Comparison of ENCODE assay signal across 8 mouse cellular contexts in genomic region chr4:134160071-134160470, GRCm38 (mm10). TPM values are rescaled to one million over a fixed set of nuclear protein-coding genes. Genes with fewer than 3 reads are reported as not detected.
DNase-seq lines count a peak whose midpoint lies in the region; ATAC-seq and TF ChIP-seq lines count a peak whose summit lies in the region.
"Not testable (repeated sequence)": the region's sequence is repeated elsewhere in the genome, so short reads cannot be mapped to it uniquely, and the experiment has no call there.
"Had no signal": no experiment of that assay in that cellular context is flagged by ENCODE, and none has a peak within 500 bp of the region (broad histone marks: within the 10 kb centered on the region; RNA-seq: fewer than 3 reads in every experiment).

No protein-coding gene starts in this region.

- H3K4me1 ChIP-seq in forebrain, embryonic 13.5 days; kidney, embryonic 15.5 days; liver, embryonic 11.5 days (replicated peaks; ENCODE audit: control insufficient read depth, insufficient read depth, low read length); midbrain, embryonic 15.5 days: not testable (repeated sequence)
- peaks cover 16% of the 10 kb centered on the region for H3K4me1 ChIP-seq in heart, postnatal 0 days (ENCODE audit: control insufficient read depth, insufficient read depth)

- not testable (repeated sequence) for H3K27ac ChIP-seq in forebrain, embryonic 13.5 days; liver, embryonic 11.5 days (ENCODE audit: low read depth, low read length); midbrain, embryonic 15.5 days
- peak overlapping the region; percentile 85 for H3K27ac ChIP-seq in heart, postnatal 0 days (ENCODE audit: low read depth)
- H3K27ac ChIP-seq in kidney, embryonic 15.5 days, result peak overlapping the region; percentile 77

- not testable (repeated sequence) for H3K27me3 ChIP-seq in forebrain, embryonic 13.5 days; heart, postnatal 0 days (ENCODE audit: control insufficient read depth, insufficient read depth, low read length); kidney, embryonic 15.5 days; liver, embryonic 11.5 days (replicated peaks; ENCODE audit: control insufficient read depth, insufficient read depth, low read length); midbrain, embryonic 15.5 days (replicated peaks)

- not testable (repeated sequence) for TF ChIP-seq CTCF in heart, postnatal 0 days (IDR thresholded peaks at IDR 0.05; ENCODE audit: low read depth)

- peak; percentile 30 to 41 for DNase-seq in cerebellum, adult 18-20 months
- peak; percentile 21 for DNase-seq in heart, postnatal 0 days (ENCODE audit: low spot score)
- DNase-seq in liver, embryonic 11.5 days (ENCODE audit: low spot score), result peak; percentile 58
- DNase-seq in spleen, postnatal 4 days (ENCODE audit: low spot score in 2 of 2), result peak; percentile 33 to 66

- not testable (repeated sequence) for H3K9me3 ChIP-seq in forebrain, embryonic 13.5 days (replicated peaks); heart, postnatal 0 days (replicated peaks; ENCODE audit: control insufficient read depth, low read length); kidney, embryonic 15.5 days (replicated peaks); liver, embryonic 11.5 days (ENCODE audit: control insufficient read depth, low read length); midbrain, embryonic 15.5 days

- 5% methylated on average over 30 of the region's 30 CpGs for whole genome bisulfite sequencing in forebrain, embryonic 13.5 days
- WGBS in heart, postnatal 0 days, result 4% methylated on average over 30 of the region's 30 CpGs
- 3% methylated on average over 30 of the region's 30 CpGs for WGBS in kidney, embryonic 15.5 days
- 6% methylated on average over 30 of the region's 30 CpGs for WGBS in liver, embryonic 11.5 days
- 7% methylated on average over 30 of the region's 30 CpGs for WGBS in midbrain, embryonic 15.5 days

- peak overlapping the region; percentile 65 for H3K4me2 ChIP-seq in forebrain, embryonic 13.5 days
- peak overlapping the region; percentile 50 for H3K4me2 ChIP-seq in heart, postnatal 0 days (ENCODE audit: low read depth, low read length)
- peak overlapping the region; percentile 57 for H3K4me2 ChIP-seq in kidney, embryonic 15.5 days
- H3K4me2 ChIP-seq in liver, embryonic 11.5 days, result peak overlapping the region; percentile 59
- H3K4me2 ChIP-seq in midbrain, embryonic 15.5 days, result peak overlapping the region; percentile 62

- not testable (repeated sequence) for ATAC-seq in forebrain, embryonic 13.5 days; heart, postnatal 0 days (ENCODE audit: insufficient read depth, low read depth); kidney, embryonic 15.5 days (replicated peaks; ENCODE audit: low FRiP score); liver, embryonic 11.5 days (replicated peaks; ENCODE audit: low FRiP score); midbrain, embryonic 15.5 days (replicated peaks)

- H3K4me3 ChIP-seq in forebrain, embryonic 13.5 days, result peak overlapping the region; percentile 52
- H3K4me3 ChIP-seq in heart, postnatal 0 days (ENCODE audit: low read depth, low read length), result peak overlapping the region; percentile 62
- peak overlapping the region; percentile 54 for H3K4me3 ChIP-seq in kidney, embryonic 15.5 days (replicated peaks)
- peak overlapping the region; percentile 58 for H3K4me3 ChIP-seq in liver, embryonic 11.5 days (ENCODE audit: low read depth, low read length)
- H3K4me3 ChIP-seq in midbrain, embryonic 15.5 days, result peak overlapping the region; percentile 44

- peaks cover 18% of the 10 kb centered on the region for H3K36me3 ChIP-seq in forebrain, embryonic 13.5 days (ENCODE audit: poor library complexity, severe bottlenecking)
- not testable (repeated sequence) for H3K36me3 ChIP-seq in heart, postnatal 0 days (replicated peaks; ENCODE audit: control insufficient read depth, insufficient read depth, low read length); kidney, embryonic 15.5 days; liver, embryonic 11.5 days (ENCODE audit: control insufficient read depth, insufficient read depth, low read length); midbrain, embryonic 15.5 days (replicated peaks)

- H3K9ac ChIP-seq in forebrain, embryonic 13.5 days, result peak overlapping the region; percentile 53; the same call in 1 of the 2 replicates
- peak overlapping the region; percentile 57 for H3K9ac ChIP-seq in heart, postnatal 0 days (replicated peaks; ENCODE audit: low read depth, low read length)
- peak overlapping the region; percentile 55 for H3K9ac ChIP-seq in kidney, embryonic 15.5 days
- peak overlapping the region; percentile 40; the same call in 1 of the 2 replicates for H3K9ac ChIP-seq in liver, embryonic 11.5 days (ENCODE audit: low read depth, low read length)
- H3K9ac ChIP-seq in midbrain, embryonic 15.5 days, result not testable (repeated sequence)

- TF ChIP-seq EP300 in heart, postnatal 0 days (IDR thresholded peaks at IDR 0.05; ENCODE audit: low read depth), result not testable (repeated sequence)

RNA-seq across cellular contexts. Expression of gene Cep85, which starts 26.8 kb away (rescaled TPM):
- 22.6 and 22.8 TPM in 2 replicates for polyA plus RNA-seq in forebrain, embryonic 13.5 days (2015; fragmentation: Nextera tagmentation; extraction: Ambion mirVana)
- 24.2 and 30.6 TPM in 2 replicates for total RNA-seq in heart, postnatal 0 days (2014; rRNA removed; ENCODE audit: low replicate concordance)
- polyA plus RNA-seq in heart, postnatal 0 days (2015; fragmentation: Nextera tagmentation; extraction: Ambion mirVana), result 27.4 and 29.7 TPM in 2 replicates
- 106 and 125 TPM in 2 replicates for polyA plus RNA-seq in kidney, embryonic 15.5 days (2015; fragmentation: Nextera tagmentation; extraction: Ambion mirVana)
- polyA plus RNA-seq in liver, embryonic 11.5 days (2014; fragmentation: Nextera tagmentation; extraction: Ambion mirVana), result 42.9 and 44.2 TPM in 2 replicates
- polyA plus RNA-seq in midbrain, embryonic 15.5 days (2015; fragmentation: Nextera tagmentation; extraction: Ambion mirVana), result 18.7 and 19.2 TPM in 2 replicates

RNA-seq across cellular contexts. Expression of gene Sh3bgrl3, which starts 31.5 kb away (rescaled TPM):
- 285 TPM in 2 replicates for polyA plus RNA-seq in forebrain, embryonic 13.5 days (2015; fragmentation: Nextera tagmentation; extraction: Ambion mirVana)
- total RNA-seq in heart, postnatal 0 days (2014; rRNA removed; ENCODE audit: low replicate concordance), result 49.7 and 67.6 TPM in 2 replicates
- polyA plus RNA-seq in heart, postnatal 0 days (2015; fragmentation: Nextera tagmentation; extraction: Ambion mirVana), result 140 and 150 TPM in 2 replicates
- polyA plus RNA-seq in kidney, embryonic 15.5 days (2015; fragmentation: Nextera tagmentation; extraction: Ambion mirVana), result 395 and 412 TPM in 2 replicates
- polyA plus RNA-seq in liver, embryonic 11.5 days (2014; fragmentation: Nextera tagmentation; extraction: Ambion mirVana), result 257 and 281 TPM in 2 replicates
- 386 and 393 TPM in 2 replicates for polyA plus RNA-seq in midbrain, embryonic 15.5 days (2015; fragmentation: Nextera tagmentation; extraction: Ambion mirVana)

RNA-seq across cellular contexts. Expression of gene Gm7534, which starts 42.7 kb away (rescaled TPM):
- polyA plus RNA-seq in forebrain, embryonic 13.5 days (2015; fragmentation: Nextera tagmentation; extraction: Ambion mirVana), result not detected in 2 replicates
- not detected in 2 replicates for total RNA-seq in heart, postnatal 0 days (2014; rRNA removed; ENCODE audit: low replicate concordance)
- polyA plus RNA-seq in heart, postnatal 0 days (2015; fragmentation: Nextera tagmentation; extraction: Ambion mirVana), result not detected in 2 replicates
- polyA plus RNA-seq in kidney, embryonic 15.5 days (2015; fragmentation: Nextera tagmentation; extraction: Ambion mirVana), result 0.24 and 0.30 TPM in 2 replicates
- not detected in 2 replicates for polyA plus RNA-seq in liver, embryonic 11.5 days (2014; fragmentation: Nextera tagmentation; extraction: Ambion mirVana)
- polyA plus RNA-seq in midbrain, embryonic 15.5 days (2015; fragmentation: Nextera tagmentation; extraction: Ambion mirVana), result not detected in 2 replicates
- total RNA-seq: gastrocnemius, postnatal 4 days had no signal

RNA-seq across cellular contexts. Expression of gene Ubxn11, which starts 57.7 kb away (rescaled TPM):
- 6.2 and 9.4 TPM in 2 replicates for polyA plus RNA-seq in forebrain, embryonic 13.5 days (2015; fragmentation: Nextera tagmentation; extraction: Ambion mirVana)
- not detected in 2 replicates for total RNA-seq in heart, postnatal 0 days (2014; rRNA removed; ENCODE audit: low replicate concordance)
- polyA plus RNA-seq in heart, postnatal 0 days (2015; fragmentation: Nextera tagmentation; extraction: Ambion mirVana), result 0.97 and 1.2 TPM in 2 replicates
- polyA plus RNA-seq in kidney, embryonic 15.5 days (2015; fragmentation: Nextera tagmentation; extraction: Ambion mirVana), result 10.5 and 11.1 TPM in 2 replicates
- 5.6 and 7.0 TPM in 2 replicates for polyA plus RNA-seq in liver, embryonic 11.5 days (2014; fragmentation: Nextera tagmentation; extraction: Ambion mirVana)
- polyA plus RNA-seq in midbrain, embryonic 15.5 days (2015; fragmentation: Nextera tagmentation; extraction: Ambion mirVana), result 17.2 and 19.1 TPM in 2 replicates
